Mouse (Mus musculus) limb, embryonic 15.5 days (tissue): ENCODE data around the gene Cpvl. TPM values are rescaled to one million over a fixed set of nuclear protein-coding genes. Genes with fewer than 3 reads are reported as not detected.

Experiments
- ATAC-seq: fragments of 200-750 bp; cut with Nextera tagmentation; 2 replicates; pipeline ENCODE4 v1.8.0; 2017; ENCODE audit warnings: low read depth, moderate TSS enrichment; ENCODE audit not compliant: insufficient number of reproducible peaks, low FRiP score, low TSS enrichment
- H3K27ac ChIP-seq: fragments of 300-500 bp; sonication (generic); 2 replicates; pipeline ENCODE4 v1.5.1; 2015; ENCODE audit warnings: moderate library complexity, mild to moderate bottlenecking, inconsistent platforms
- H3K27me3 ChIP-seq: fragments of 300-500 bp; sonication (generic); 2 replicates; pipeline ENCODE4 v1.6.1; 2015; ENCODE audit warnings: inconsistent platforms
- H3K36me3 ChIP-seq: fragments of 300-500 bp; sonication (generic); 2 replicates; pipeline ENCODE4 v1.6.1; 2015; ENCODE audit warnings: inconsistent platforms
- H3K4me1 ChIP-seq: fragments of 300-500 bp; sonication (generic); 2 replicates; pipeline ENCODE4 v1.6.1; 2015; ENCODE audit warnings: inconsistent platforms
- H3K4me2 ChIP-seq: fragments of 300-500 bp; sonication (generic); 2 replicates; pipeline ENCODE4 v1.6.1; 2015; ENCODE audit warnings: mild to moderate bottlenecking, inconsistent platforms
- H3K4me3 ChIP-seq: fragments of 300-500 bp; sonication (generic); 2 replicates; pipeline ENCODE4 v1.5.1; 2015; ENCODE audit warnings: mild to moderate bottlenecking, inconsistent platforms
- H3K9ac ChIP-seq: fragments of 300-500 bp; sonication (generic); 2 replicates; pipeline ENCODE4 v1.6.1; 2015; ENCODE audit warnings: inconsistent platforms
- H3K9me3 ChIP-seq: fragments of 300-500 bp; sonication (generic); 2 replicates; pipeline ENCODE4 v1.6.1; 2016; ENCODE audit warnings: inconsistent platforms
- WGBS: fragments of 180-500 bp; shearing (Covaris S2); methylation state at CpG from one replicate; pipeline ENCODE4 v1.1.7; 2015; 5-methylcytosine and 5-hydroxymethylcytosine counted together
- polyA plus RNA-seq: library from polyadenylated mRNA; unstranded; fragments of >200 nt; fragmentation: Nextera tagmentation; extraction: Ambion mirVana; gene quantifications from 2 replicates; pipeline ENCODE4 v1.2.1, GENCODE M21; 2015

Cpvl gene
- polyA plus RNA-seq, 1 experiment from 2014 or later: 0.41 TPM

DNA sequence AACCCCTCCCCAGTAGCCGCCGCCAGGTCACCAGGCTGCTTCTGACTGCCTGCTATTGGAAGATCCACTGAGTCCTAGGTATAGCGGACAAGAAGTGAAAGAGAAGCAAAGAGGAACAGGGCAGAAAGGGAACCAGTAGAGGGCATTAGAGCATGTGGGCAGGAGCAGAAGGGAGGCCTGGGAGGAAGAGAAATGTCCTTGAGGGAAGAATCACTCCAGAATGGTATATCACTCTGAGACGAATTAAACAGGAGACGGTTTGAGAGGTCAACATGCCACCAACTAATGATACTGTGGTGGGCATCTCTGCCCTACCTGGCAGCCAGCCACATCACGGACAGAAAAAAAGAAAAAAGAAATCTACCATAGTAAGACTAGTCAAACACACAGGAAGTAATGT is 9.9 kb downstream of the Cpvl start:
- Histone ChIP-seq H3K4me1 (peaks cover 17% of the 10 kb centered on the region), H3K4me3 (no peak overlapping the region), H3K9me3 (no peaks in the 10 kb centered on the region), H3K4me2 (no peak overlapping the region), H3K9ac (no peak overlapping the region), H3K36me3 (no peaks in the 10 kb centered on the region), H3K27me3 (no peaks in the 10 kb centered on the region), H3K27ac (no peak overlapping the region)
- ATAC-seq: no peak
- 75% methylated on average over 6 of the region's 6 CpGs for WGBS

DNA sequence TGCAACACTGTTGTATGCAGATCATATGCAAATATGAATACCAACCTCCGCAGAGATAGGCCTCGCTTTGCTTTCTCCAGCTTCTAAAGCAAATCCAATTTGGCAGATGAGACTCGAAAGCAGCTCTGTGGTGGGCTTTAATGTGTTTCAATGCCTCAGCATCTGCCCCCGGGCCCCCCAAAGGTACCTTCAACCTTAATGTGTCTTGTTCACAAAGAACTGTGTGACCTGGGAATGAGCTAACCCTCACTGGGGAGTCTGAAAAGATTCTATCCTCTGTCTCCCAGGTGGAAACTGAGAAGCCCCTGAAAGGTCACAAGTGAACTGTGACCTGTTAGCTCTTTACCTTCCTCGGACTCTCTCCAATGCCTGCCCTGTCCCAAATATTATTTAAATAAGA is 11.9 kb downstream of the Cpvl start:
- H3K4me2 ChIP-seq: no peak overlapping the region
- H3K36me3 ChIP-seq: no peaks in the 10 kb centered on the region
- ATAC-seq: no peak
- 83% methylated on average over 5 of the region's 5 CpGs for WGBS
- no peak overlapping the region for H3K9ac ChIP-seq
- H3K27me3 ChIP-seq: no peaks in the 10 kb centered on the region
- no peaks in the 10 kb centered on the region for H3K9me3 ChIP-seq
- peaks cover 17% of the 10 kb centered on the region for H3K4me1 ChIP-seq
- no peak overlapping the region for H3K4me3 ChIP-seq
- H3K27ac ChIP-seq: no peak overlapping the region

DNA sequence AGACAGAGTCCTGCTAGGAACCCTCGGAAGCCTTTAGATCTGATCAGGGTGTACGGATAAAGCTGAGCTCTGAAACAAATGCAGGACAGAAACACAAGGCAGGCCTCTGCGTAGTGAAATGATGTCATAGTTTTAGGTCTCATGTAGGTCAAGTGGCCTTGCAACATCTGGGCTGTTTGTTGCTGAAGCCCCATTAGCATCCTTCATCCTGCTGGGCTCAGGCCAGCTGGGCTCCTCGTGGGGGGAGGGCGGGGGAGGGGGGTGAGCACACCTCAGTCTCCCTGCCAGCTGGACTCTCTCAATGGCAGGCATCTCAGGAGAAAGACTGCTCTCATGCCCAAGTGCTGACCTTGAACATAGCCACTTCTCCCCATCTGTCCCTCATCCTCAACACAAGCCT is 12.6 kb downstream of the Cpvl start:
- Histone ChIP-seq H3K27me3 (no peaks in the 10 kb centered on the region), H3K9me3 (no peaks in the 10 kb centered on the region), H3K9ac (no peak overlapping the region), H3K4me3 (no peak overlapping the region), H3K36me3 (no peaks in the 10 kb centered on the region), H3K27ac (no peak overlapping the region), H3K4me2 (no peak overlapping the region), H3K4me1 (peaks cover 17% of the 10 kb centered on the region)
- ATAC-seq: no peak
- WGBS: 34% methylated on average over 5 of the region's 5 CpGs

DNA sequence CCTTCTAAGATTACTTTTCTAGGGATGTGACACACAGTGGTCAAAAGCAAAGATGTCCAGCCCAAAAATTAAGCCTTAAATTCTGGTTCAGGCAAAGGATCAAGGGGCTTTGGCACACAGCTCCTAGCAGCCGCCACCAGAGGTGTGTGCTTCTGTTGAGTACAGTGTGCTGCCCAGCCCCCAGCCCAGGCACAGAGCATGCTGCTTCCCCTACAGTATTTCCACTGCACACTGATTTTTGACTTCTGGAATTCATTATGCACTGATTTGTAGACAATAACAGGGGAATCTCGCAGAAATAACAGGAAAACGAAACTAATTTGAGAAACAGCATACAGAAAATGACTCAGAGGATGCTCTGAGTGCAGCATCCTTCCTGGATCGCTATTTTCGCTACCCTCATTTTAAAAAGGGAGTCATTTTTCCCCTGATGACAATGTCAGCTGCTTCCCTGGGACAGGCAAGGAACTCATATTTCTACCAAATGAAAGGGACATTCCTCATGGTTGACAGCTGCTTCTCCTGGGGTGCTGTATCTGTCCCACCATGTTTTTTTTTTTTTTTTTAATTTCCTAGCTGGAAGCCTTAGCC is 14.5 kb downstream of the Cpvl start:
- no peak for ATAC-seq

DNA sequence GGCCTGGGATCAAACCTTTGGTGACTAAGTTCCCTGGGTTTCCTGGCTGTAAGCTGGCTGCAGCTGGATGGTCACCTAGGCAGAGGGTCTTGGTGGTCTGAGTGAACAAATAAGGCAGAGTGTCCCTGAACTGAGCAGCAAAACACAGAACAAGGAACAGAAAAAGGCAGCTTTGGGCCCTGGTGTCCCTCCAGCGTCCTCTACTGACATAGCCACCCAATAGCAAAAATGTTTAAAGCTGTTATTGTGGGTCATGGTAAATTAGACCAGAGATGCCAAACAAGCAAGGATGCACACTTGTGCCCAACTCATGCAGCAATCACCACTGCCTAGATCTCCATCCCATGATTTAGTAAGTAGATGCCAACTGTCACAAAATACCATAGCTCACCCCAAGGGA is 16.5 kb downstream of the Cpvl start:
- no peaks in the 10 kb centered on the region for H3K27me3 ChIP-seq
- H3K9ac ChIP-seq: no peak overlapping the region
- WGBS: 64% methylated on average over 1 of the region's 1 CpGs
- H3K9me3 ChIP-seq: no peaks in the 10 kb centered on the region
- no peak overlapping the region for H3K4me3 ChIP-seq
- H3K4me1 ChIP-seq: peaks cover 8% of the 10 kb centered on the region
- no peak for ATAC-seq
- H3K27ac ChIP-seq: no peak overlapping the region
- H3K4me2 ChIP-seq: no peak overlapping the region
- no peaks in the 10 kb centered on the region for H3K36me3 ChIP-seq

More for the DNA sequence above, 14.5 kb downstream of the Cpvl start:
- no peak overlapping the region for H3K27ac ChIP-seq
- H3K4me2 ChIP-seq: no peak overlapping the region
- peaks cover 13% of the 10 kb centered on the region for H3K4me1 ChIP-seq
- H3K4me3 ChIP-seq: no peak overlapping the region
- no peaks in the 10 kb centered on the region for H3K36me3 ChIP-seq
- no peak overlapping the region for H3K9ac ChIP-seq
- H3K27me3 ChIP-seq: no peaks in the 10 kb centered on the region
- WGBS: 38% methylated on average over 5 of the region's 5 CpGs
- H3K9me3 ChIP-seq: no peaks in the 10 kb centered on the region

DNA sequence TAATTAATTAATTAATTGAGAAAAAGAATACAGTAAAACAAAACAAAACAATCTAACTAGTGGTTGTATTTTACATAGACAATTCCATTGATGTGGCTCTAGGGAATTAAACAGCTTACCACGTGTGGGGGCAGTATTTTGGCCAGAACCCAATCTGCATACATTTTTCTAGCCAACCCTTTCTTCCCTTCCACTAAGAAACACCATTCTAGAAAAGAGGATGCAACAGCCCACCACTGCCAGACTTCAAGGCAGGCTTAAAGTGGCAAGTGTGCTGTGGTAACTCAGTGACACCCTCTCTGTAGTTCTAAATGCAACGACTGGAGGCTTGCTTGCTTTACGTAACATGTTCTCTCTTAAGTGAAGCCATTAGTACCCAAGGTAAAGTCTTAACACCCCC is 18.6 kb downstream of the Cpvl start:
- Histone ChIP-seq H3K4me2 (no peak overlapping the region), H3K27me3 (no peaks in the 10 kb centered on the region), H3K4me1 (peaks cover 8% of the 10 kb centered on the region), H3K36me3 (no peaks in the 10 kb centered on the region), H3K9ac (no peak overlapping the region), H3K9me3 (no peaks in the 10 kb centered on the region), H3K4me3 (no peak overlapping the region), H3K27ac (no peak overlapping the region)
- ATAC-seq: no peak
- WGBS: 48% methylated on average over 3 of the region's 3 CpGs

DNA sequence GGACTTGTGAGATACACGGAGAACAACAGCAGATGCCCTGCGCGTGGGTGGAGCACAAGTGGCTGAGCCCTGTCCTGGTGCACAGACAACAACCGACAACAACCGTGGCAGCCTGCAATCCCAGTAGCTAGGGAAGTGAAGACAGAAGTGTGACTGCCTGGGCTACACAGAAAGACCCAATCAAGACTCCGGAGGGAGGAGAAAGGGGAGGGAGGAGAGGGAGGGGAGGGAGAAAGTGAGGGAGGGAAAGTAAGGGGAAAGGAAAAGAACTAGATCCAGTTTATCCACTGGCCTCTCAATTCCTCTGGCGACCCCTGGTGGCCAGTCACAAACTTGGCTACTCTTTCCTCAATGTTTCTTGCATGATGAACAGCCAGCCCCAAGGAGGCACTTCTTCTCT is 20.1 kb downstream of the Cpvl start:
- H3K4me2 ChIP-seq: peak overlapping the region; percentile 39
- WGBS: 10% methylated on average over 7 of the region's 7 CpGs
- no peaks in the 10 kb centered on the region for H3K9me3 ChIP-seq
- H3K4me3 ChIP-seq: no peak overlapping the region
- no peaks in the 10 kb centered on the region for H3K27me3 ChIP-seq
- H3K36me3 ChIP-seq: no peaks in the 10 kb centered on the region
- ATAC-seq: no peak
- no peaks in the 10 kb centered on the region for H3K4me1 ChIP-seq
- no peak overlapping the region for H3K9ac ChIP-seq
- H3K27ac ChIP-seq: no peak overlapping the region

DNA sequence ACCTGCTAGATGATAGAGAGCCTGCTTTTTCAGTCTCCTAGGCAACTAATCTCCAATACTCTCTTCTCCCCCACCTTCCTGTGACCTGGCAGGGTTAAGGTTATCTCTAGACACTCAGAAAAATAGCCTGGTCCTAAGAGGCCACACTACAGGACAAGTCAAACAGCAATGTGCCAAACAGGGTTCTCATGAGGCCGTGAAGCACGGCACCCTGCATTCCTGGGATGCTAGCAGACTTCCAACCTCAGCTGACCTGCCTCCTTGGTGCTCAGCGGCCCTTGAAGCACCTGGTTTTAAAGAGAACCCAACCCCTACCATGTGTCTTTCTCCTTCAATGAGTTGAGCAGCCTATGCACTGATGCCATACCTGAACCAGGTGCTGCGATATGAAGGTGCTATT is 22.0 kb downstream of the Cpvl start:
- H3K36me3 ChIP-seq: no peaks in the 10 kb centered on the region
- peaks cover under 1% of the 10 kb centered on the region; the same call in 1 of the 2 replicates for H3K4me1 ChIP-seq
- WGBS: 56% methylated on average over 4 of the region's 4 CpGs
- no peaks in the 10 kb centered on the region for H3K9me3 ChIP-seq
- no peak overlapping the region for H3K4me2 ChIP-seq
- no peak overlapping the region for H3K27ac ChIP-seq
- no peak for ATAC-seq
- H3K27me3 ChIP-seq: no peaks in the 10 kb centered on the region
- H3K4me3 ChIP-seq: no peak overlapping the region
- no peak overlapping the region for H3K9ac ChIP-seq

DNA sequence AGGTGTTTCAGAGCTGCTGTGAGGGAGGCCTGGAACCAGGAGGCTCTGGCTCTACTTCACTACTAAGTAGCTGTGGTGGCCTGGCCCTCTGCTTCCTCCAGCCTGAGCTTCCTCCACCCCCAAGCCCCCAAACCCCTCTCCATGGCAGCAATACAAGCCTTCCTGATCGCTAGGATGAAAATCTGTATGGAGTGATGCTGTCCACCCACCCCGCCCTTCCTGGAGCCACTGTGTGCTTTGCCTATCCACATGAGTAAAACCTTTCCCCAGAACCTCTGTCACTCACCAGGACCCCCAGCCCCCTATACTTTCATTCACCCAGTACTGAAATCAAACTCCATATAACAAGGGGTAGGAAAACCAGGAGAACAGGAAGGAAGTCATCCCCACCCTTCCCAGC is 22.6 kb downstream of the Cpvl start:
- H3K9me3 ChIP-seq: no peaks in the 10 kb centered on the region
- H3K4me2 ChIP-seq: no peak overlapping the region
- H3K4me1 ChIP-seq: peaks cover 8% of the 10 kb centered on the region
- ATAC-seq: no peak
- 71% methylated on average over 2 of the region's 2 CpGs for WGBS
- no peaks in the 10 kb centered on the region for H3K27me3 ChIP-seq
- H3K27ac ChIP-seq: no peak overlapping the region
- no peak overlapping the region for H3K9ac ChIP-seq
- no peaks in the 10 kb centered on the region for H3K36me3 ChIP-seq
- no peak overlapping the region for H3K4me3 ChIP-seq

DNA sequence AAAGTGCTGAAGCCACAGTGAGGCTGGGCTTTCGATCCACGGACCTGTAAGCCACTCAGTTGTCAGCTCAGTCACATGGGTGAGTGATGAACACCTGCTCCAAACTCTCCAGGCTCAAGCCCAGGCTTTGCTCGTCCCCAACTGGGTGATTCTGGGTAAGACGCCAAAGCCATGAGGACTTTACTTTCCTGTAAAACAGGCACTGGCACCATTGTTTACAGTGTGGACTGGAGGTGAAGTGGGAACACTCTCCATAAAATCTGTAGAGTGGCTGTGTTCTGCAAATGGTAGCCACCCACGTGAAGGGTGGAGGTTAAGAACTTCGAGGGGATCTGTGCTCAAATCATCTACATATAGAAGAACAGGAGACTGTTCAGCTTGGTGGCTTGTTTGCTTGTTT is 23.2 kb downstream of the Cpvl start:
- Histone ChIP-seq H3K4me2 (no peak overlapping the region), H3K27ac (no peak overlapping the region), H3K36me3 (no peaks in the 10 kb centered on the region), H3K9ac (no peak overlapping the region), H3K9me3 (no peaks in the 10 kb centered on the region), H3K27me3 (no peaks in the 10 kb centered on the region), H3K4me1 (peaks cover 13% of the 10 kb centered on the region), H3K4me3 (no peak overlapping the region)
- WGBS: 59% methylated on average over 6 of the region's 6 CpGs
- ATAC-seq: no peak

DNA sequence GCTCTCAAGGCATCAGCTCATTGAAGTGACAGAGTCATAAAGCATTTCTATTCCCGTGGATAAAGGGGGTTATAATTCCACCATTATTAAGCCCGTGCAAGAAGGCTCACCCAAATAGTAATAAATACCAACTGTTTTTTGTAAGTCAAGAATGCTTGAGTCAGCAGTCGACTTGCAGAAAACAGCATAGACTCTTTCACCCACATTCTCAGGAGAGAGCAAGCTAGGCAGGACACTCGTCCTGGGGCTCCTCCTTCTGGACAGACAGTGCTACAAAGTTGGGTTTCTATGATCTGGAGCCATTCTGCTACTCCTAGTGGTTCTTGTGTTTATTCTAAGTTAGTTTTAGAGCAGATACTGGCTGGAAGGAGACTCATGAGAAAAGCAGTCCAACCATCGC is 24.4 kb downstream of the Cpvl start:
- H3K36me3 ChIP-seq: no peaks in the 10 kb centered on the region
- peaks cover 25% of the 10 kb centered on the region for H3K4me1 ChIP-seq
- H3K4me2 ChIP-seq: no peak overlapping the region
- 19% methylated on average over 5 of the region's 5 CpGs for WGBS
- H3K9ac ChIP-seq: no peak overlapping the region
- no peak overlapping the region for H3K4me3 ChIP-seq
- H3K9me3 ChIP-seq: no peaks in the 10 kb centered on the region
- ATAC-seq: 0 out of 2 replicates have a peak, but pooled peaks have one; percentile 27
- no peak overlapping the region for H3K27ac ChIP-seq
- H3K27me3 ChIP-seq: no peaks in the 10 kb centered on the region

DNA sequence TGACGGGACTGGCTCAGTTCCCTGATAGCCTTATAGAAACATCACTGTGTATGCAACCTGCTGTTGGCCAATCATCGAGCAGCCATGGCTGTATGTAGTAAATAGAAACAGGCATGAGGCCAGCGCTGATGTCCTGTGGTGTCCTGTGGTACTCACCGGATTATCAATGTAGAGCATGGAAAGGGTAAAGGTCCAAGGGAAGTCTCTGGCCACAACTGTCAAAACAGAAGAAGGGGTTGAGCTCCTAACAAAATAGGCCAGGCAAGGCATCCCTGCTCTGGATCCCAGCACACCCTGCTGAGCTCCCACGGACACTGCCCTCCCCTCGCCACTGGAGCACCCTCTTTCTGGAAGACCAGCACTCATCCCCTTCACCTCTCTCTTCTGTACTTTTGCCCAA is 25.1 kb downstream of the Cpvl start:
- no peaks in the 10 kb centered on the region for H3K36me3 ChIP-seq
- 90% methylated on average over 6 of the region's 6 CpGs for WGBS
- H3K27me3 ChIP-seq: no peaks in the 10 kb centered on the region
- no peak overlapping the region for H3K4me2 ChIP-seq
- no peaks in the 10 kb centered on the region for H3K9me3 ChIP-seq
- ATAC-seq: no peak
- peaks cover 31% of the 10 kb centered on the region for H3K4me1 ChIP-seq
- no peak overlapping the region for H3K4me3 ChIP-seq
- H3K9ac ChIP-seq: no peak overlapping the region
- H3K27ac ChIP-seq: no peak overlapping the region

DNA sequence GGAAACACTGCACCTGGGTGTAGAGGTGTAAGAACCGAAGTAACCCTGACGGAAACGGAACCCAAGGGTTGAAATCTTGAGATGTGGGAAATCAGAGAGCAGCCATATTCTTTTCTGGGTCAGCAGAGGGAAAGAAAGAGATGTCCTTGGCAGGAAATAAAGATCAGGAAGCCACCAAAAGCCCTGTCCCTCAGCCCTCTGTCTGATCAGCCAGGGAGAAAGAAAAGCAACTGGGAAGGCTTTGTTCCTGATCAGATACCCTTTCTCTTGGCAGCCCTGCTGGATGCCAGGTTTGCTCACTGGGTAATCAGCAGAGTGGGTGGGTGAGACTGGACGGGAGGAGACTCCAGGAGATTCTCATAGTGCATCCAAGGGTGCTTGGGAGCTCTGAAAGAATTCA is 27.1 kb downstream of the Cpvl start:
- Histone ChIP-seq H3K4me3 (no peak overlapping the region), H3K9ac (no peak overlapping the region), H3K27me3 (no peaks in the 10 kb centered on the region), H3K4me2 (no peak overlapping the region), H3K36me3 (no peaks in the 10 kb centered on the region), H3K9me3 (no peaks in the 10 kb centered on the region), H3K27ac (0 out of 2 replicates have a peak overlapping the region, but pooled peaks have one; percentile 38), H3K4me1 (peaks cover 39% of the 10 kb centered on the region)
- 77% methylated on average over 4 of the region's 4 CpGs for WGBS
- no peak for ATAC-seq
